Mouse (Mus musculus): ENCODE results near the gene Tmem135. TPM values are rescaled to one million over a fixed set of nuclear protein-coding genes. Genes with fewer than 3 reads are reported as not detected.
A peak's percentile ranks its signal among the peaks of the same experiment; 100 is the strongest.
"Not testable (repeated sequence)": the region's sequence is repeated elsewhere in the genome, so short reads cannot be mapped to it uniquely, and the experiment has no call there.

Gene Tmem135
- polyA plus RNA-seq, 1 experiment from 2014 or later = 41.6 TPM

DNA sequence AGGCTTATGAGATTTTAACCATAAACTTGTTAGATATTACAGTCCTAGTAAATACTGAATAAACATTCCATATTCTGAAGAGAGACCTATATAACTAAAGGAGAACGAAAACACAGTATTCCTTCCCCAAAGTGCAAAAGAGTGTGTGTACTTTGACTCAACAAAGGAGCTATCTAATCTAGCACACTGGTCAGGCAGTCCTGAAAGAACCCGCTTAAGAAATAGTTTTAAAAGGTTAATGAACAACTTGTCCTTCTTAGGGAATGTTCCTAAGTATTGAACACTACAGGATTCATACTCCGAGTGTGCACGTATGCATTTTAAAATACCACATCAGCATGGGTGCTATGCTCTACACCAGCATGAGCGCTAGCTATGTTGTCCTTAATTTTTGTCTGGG, 76.3 kb downstream of the Tmem135 start:
- no peaks in the 10 kb centered on the region for H3K27me3 ChIP-seq (ENCODE audit: insufficient read depth, low read length)
- H3K27ac ChIP-seq = peak overlapping the region; percentile 58; the same call in 1 of the 2 replicates
- peak overlapping the region; percentile 18; the same call in 1 of the 2 replicates for H3K4me2 ChIP-seq (ENCODE audit: low read length)
- ATAC-seq (replicated peaks; ENCODE audit: low FRiP score, low read depth) (0 out of 2 replicates have a peak, but pooled peaks have one; percentile 49), DNase-seq (ENCODE audit: low spot score) (no peak)
- no peaks in the 10 kb centered on the region for H3K9me3 ChIP-seq (replicated peaks; ENCODE audit: low read length)
- WGBS = 68% methylated on average over 5 of the region's 5 CpGs
- TF ChIP-seq CTCF (IDR thresholded peaks at IDR 0.05; ENCODE audit: low read depth) = no peak
- no peak overlapping the region for H3K4me3 ChIP-seq (replicated peaks; ENCODE audit: low read depth, low read length)
- no peaks in the 10 kb centered on the region for H3K36me3 ChIP-seq (ENCODE audit: insufficient read depth, low read length)
- no peak overlapping the region for H3K9ac ChIP-seq (ENCODE audit: low read depth, low read length)
- peaks cover 6% of the 10 kb centered on the region; the same call in 1 of the 2 replicates for H3K4me1 ChIP-seq (replicated peaks; ENCODE audit: insufficient read depth, low read length)

GRCm38 (mm10) chr7:89326761-89327160, 77.3 kb downstream of the Tmem135 start:
- H3K27me3 ChIP-seq (ENCODE audit: insufficient read depth, low read length) = no peaks in the 10 kb centered on the region
- no peaks in the 10 kb centered on the region for H3K36me3 ChIP-seq (ENCODE audit: insufficient read depth, low read length)
- 56% methylated on average over 4 of the region's 4 CpGs for WGBS
- TF ChIP-seq CTCF (IDR thresholded peaks at IDR 0.05; ENCODE audit: low read depth) = no peak
- no peak overlapping the region for H3K4me3 ChIP-seq (replicated peaks; ENCODE audit: low read depth, low read length)
- H3K4me2 ChIP-seq (ENCODE audit: low read length) = no peak overlapping the region
- ATAC-seq (replicated peaks; ENCODE audit: low FRiP score, low read depth) (no peak), DNase-seq (ENCODE audit: low spot score) (no peak)
- no peaks in the 10 kb centered on the region for H3K9me3 ChIP-seq (replicated peaks; ENCODE audit: low read length)
- H3K27ac ChIP-seq = no peak overlapping the region
- no peak overlapping the region for H3K9ac ChIP-seq (ENCODE audit: low read depth, low read length)
- H3K4me1 ChIP-seq (replicated peaks; ENCODE audit: insufficient read depth, low read length) = peaks cover 6% of the 10 kb centered on the region; the same call in 1 of the 2 replicates

DNA sequence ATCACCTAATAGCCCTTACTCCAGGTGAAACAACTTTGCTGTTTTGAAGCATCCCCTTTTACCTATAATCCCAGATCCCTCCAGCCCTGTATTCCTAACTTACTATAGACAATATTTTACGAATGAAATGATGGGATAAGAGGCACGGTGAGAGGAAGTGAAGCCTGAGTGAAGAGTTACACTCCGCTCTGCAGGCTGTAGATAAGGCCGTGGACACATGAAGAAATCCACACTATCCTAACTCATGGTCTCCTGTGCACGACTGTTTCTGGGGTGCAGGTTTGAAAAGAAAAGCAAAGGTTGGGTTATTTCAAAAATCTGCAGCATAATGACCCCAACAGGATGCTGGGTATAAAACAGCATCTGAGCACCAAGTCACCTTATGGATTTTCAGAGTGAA, 77.8 kb downstream of the Tmem135 start:
- H3K9ac ChIP-seq (ENCODE audit: low read depth, low read length) = no peak overlapping the region
- H3K4me1 ChIP-seq (replicated peaks; ENCODE audit: insufficient read depth, low read length) = peaks cover 6% of the 10 kb centered on the region; the same call in 1 of the 2 replicates
- no peaks in the 10 kb centered on the region for H3K27me3 ChIP-seq (ENCODE audit: insufficient read depth, low read length)
- TF ChIP-seq CTCF (IDR thresholded peaks at IDR 0.05; ENCODE audit: low read depth) = no peak
- DNase-seq (ENCODE audit: low spot score) (no peak), ATAC-seq (replicated peaks; ENCODE audit: low FRiP score, low read depth) (no peak)
- no peaks in the 10 kb centered on the region for H3K36me3 ChIP-seq (ENCODE audit: insufficient read depth, low read length)
- H3K9me3 ChIP-seq (replicated peaks; ENCODE audit: low read length) = no peaks in the 10 kb centered on the region
- no peak overlapping the region for H3K4me2 ChIP-seq (ENCODE audit: low read length)
- H3K27ac ChIP-seq = 0 out of 2 replicates have a peak overlapping the region, but pooled peaks have one; percentile 25
- H3K4me3 ChIP-seq (replicated peaks; ENCODE audit: low read depth, low read length) = no peak overlapping the region
- WGBS = 76% methylated on average over 5 of the region's 5 CpGs

DNA sequence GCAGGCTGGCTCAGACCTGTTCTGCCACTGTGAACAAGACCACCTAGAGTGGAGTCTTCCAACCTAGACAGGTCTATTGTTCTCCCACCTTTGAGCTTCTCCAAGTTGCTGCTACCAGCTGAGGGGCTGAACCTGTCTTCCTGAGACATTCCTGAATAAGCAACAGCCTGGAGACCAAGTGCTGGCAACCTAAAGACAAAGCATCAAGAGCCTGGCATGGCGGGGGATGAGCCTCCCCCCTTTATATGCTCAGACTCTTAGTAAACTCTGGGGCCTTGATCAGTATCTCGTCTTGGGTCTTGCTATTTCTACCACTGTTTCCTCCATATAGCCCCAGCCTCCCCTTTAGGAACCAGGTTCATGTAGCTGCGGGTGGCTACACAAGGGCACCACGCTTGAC, 81.3 kb downstream of the Tmem135 start:
- not testable (repeated sequence) for H3K36me3 ChIP-seq (ENCODE audit: insufficient read depth, low read length); ATAC-seq (replicated peaks; ENCODE audit: low FRiP score, low read depth); H3K27me3 ChIP-seq (ENCODE audit: insufficient read depth, low read length); H3K4me3 ChIP-seq (replicated peaks; ENCODE audit: low read depth, low read length); H3K9ac ChIP-seq (ENCODE audit: low read depth, low read length); H3K4me1 ChIP-seq (replicated peaks; ENCODE audit: insufficient read depth, low read length); H3K4me2 ChIP-seq (ENCODE audit: low read length); DNase-seq (ENCODE audit: low spot score); H3K9me3 ChIP-seq (replicated peaks; ENCODE audit: low read length)
- 81% methylated on average over 4 of the region's 4 CpGs for WGBS
- H3K27ac ChIP-seq = 0 out of 2 replicates have a peak overlapping the region, but pooled peaks have one; percentile 25

GRCm38 (mm10) chr7:89319351-89319750, 84.7 kb downstream of the Tmem135 start:
- H3K27ac ChIP-seq = no peak overlapping the region
- H3K9me3 ChIP-seq (replicated peaks; ENCODE audit: low read length) = no peaks in the 10 kb centered on the region
- 81% methylated on average over 1 of the region's 1 CpGs for WGBS
- no peak for TF ChIP-seq CTCF (IDR thresholded peaks at IDR 0.05; ENCODE audit: low read depth)
- H3K36me3 ChIP-seq (ENCODE audit: insufficient read depth, low read length) = no peaks in the 10 kb centered on the region
- H3K4me3 ChIP-seq (replicated peaks; ENCODE audit: low read depth, low read length) = no peak overlapping the region
- DNase-seq (ENCODE audit: low spot score) (no peak), ATAC-seq (replicated peaks; ENCODE audit: low FRiP score, low read depth) (no peak)
- H3K9ac ChIP-seq (ENCODE audit: low read depth, low read length) = no peak overlapping the region
- no peak overlapping the region for H3K4me2 ChIP-seq (ENCODE audit: low read length)
- no peaks in the 10 kb centered on the region for H3K27me3 ChIP-seq (ENCODE audit: insufficient read depth, low read length)
- H3K4me1 ChIP-seq (replicated peaks; ENCODE audit: insufficient read depth, low read length) = no peaks in the 10 kb centered on the region

DNA sequence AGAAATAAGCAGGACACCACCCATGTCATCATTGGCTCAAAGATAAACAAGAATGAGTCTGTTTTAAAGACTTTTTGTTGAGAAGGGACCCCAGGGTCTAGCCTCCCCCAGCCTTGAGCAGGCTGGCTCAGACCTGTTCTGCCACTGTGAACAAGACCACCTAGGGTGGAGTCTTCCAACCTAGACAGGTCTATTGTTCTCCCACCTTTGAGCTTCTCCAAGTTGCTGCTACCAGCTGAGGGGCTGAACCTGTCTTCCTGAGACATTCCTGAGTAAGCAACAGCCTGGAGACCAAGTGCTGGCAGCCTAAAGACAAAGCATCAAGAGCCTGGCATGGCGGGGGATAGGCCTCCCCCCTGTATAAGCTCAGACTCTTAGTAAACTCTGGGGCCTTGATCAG, 86.9 kb downstream of the Tmem135 start:
- not testable (repeated sequence) for H3K4me3 ChIP-seq (replicated peaks; ENCODE audit: low read depth, low read length); H3K9ac ChIP-seq (ENCODE audit: low read depth, low read length); H3K27me3 ChIP-seq (ENCODE audit: insufficient read depth, low read length); DNase-seq (ENCODE audit: low spot score); H3K27ac ChIP-seq; H3K9me3 ChIP-seq (replicated peaks; ENCODE audit: low read length); H3K36me3 ChIP-seq (ENCODE audit: insufficient read depth, low read length); ATAC-seq (replicated peaks; ENCODE audit: low FRiP score, low read depth); H3K4me2 ChIP-seq (ENCODE audit: low read length); H3K4me1 ChIP-seq (replicated peaks; ENCODE audit: insufficient read depth, low read length)
- 83% methylated on average over 1 of the region's 1 CpGs for WGBS

GRCm38 (mm10) chr7:89316112-89316511, 87.9 kb downstream of the Tmem135 start:
- DNase-seq (ENCODE audit: low spot score) = no peak

More at GRCm38 (mm10) chr7:89316112-89316511, 87.9 kb downstream of the Tmem135 start:
- Histone ChIP-seq H3K4me3 (replicated peaks; ENCODE audit: low read depth, low read length) (no peak overlapping the region), H3K36me3 (ENCODE audit: insufficient read depth, low read length) (0 out of 2 replicates have a peak, but pooled peaks cover 4% of the 10 kb centered on the region), H3K4me2 (ENCODE audit: low read length) (no peak overlapping the region), H3K27me3 (ENCODE audit: insufficient read depth, low read length) (no peaks in the 10 kb centered on the region), H3K4me1 (replicated peaks; ENCODE audit: insufficient read depth, low read length) (no peaks in the 10 kb centered on the region), H3K9ac (ENCODE audit: low read depth, low read length) (no peak overlapping the region), H3K27ac (no peak overlapping the region), H3K9me3 (replicated peaks; ENCODE audit: low read length) (no peaks in the 10 kb centered on the region)
- ATAC-seq (replicated peaks; ENCODE audit: low FRiP score, low read depth) = no peak
- WGBS = 91% methylated on average over 3 of the region's 3 CpGs
- TF ChIP-seq CTCF (IDR thresholded peaks at IDR 0.05; ENCODE audit: low read depth) = no peak

All from kidney, postnatal 0 days (tissue).